Mouse (Mus musculus): ENCODE results near the gene Pclo.
"Not testable (repeated sequence)": the region's sequence is repeated elsewhere in the genome, so short reads cannot be mapped to it uniquely, and the experiment has no call there.

The Pclo gene

DNA sequence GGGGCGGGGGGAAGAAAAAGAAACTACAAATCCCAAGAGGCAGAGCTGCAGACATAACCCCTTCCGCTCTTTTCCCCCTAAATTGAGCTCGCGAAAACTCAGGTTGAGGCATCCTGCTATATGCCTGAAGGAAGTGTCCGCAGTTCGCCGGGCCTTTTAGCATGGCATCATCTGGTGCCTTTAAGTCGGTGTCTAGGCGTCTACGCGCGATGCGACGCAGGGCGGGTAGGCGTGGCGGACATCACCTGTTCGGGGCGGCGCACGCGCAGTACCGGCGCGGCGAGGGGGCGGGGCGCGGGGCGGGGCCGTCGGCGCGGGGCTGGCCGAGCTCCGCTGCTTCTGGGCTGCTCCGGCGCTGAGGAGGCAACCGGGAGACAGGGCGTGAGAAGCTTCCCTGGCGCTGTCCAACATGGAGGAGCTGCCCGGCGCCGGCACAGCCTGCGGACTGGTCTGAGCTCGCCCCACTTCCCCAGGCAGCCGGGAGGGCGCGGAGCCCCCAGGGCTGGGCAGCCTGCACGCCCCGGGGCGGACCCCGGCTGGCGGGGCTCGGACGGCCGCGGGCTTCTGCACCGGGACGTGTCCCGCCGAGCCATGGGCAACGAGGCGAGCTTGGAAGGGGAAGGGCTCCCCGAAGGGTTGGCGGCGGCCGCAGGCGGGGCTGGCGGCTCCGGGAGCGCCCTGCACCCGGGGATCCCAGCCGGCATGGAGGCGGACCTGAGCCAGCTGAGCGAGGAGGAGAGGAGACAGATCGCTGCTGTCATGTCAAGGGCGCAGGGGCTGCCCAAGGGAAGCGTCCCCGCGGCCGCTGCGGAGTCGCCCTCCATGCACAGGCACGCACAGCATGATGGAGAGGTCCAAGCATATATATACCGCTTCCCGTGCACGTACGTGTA lies at the start of gene Pclo:
Gene Pclo, plus strand, starts transcription at position 288 of the 893 bp plus-strand sequence.
- peak; percentile 91 for DNase-seq

DNA sequence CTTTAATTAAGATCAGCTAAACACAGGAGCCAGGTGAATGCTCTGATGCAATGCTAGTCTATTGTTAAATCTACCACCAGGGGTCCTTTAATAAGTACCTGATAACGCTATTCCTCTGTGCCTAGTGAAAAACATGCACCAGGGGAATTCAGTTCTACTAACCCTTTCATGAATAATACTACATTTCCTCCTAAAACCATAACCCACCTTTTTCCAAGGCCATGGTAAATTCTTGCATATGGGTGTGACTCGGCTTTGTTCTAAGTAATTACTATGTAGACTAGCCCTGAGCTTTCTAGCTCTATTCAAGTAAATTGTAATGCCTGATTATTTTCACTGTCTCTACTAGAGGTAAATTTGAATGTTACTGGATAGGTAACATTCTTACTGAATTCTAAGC lies 20.3 kb upstream of the Pclo start:
- DNase-seq: not testable (repeated sequence)

DNA sequence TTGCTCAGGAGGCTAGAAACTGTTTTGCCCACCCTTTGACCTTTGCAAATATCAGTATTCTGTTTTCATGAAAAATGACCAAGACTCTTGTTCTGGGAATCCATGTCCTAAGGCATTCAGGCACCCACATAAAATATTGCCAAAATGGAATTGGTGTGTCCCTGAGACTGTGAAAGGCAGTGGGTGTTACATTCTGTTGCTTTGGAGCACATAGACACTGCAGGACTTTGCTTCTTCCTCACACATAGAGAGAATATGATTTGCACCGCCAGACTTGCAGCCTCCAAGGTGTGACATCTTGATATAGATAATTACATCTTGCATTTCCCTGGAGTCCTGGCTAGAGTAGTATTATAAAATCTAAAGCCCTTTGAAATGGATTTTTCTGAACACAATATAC lies 6.2 kb upstream of the Pclo start:
- no peak for DNase-seq

DNA sequence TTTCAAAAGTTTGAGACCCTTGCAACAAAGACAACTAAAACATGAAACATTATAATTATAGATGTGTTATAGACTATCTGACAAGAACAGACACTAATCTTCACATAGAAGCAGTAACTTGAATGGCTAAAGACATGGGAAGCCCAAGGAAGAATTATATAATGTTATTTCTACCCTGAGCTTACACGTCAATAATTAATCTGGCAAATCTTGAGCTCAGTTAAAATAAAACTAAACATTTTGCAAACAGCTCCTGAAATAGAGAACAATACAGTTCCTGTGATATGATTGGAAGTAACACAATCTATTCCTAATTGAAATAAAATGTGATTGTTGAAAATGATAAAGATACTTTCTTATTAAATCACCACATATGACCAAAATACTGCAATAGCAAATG lies 5.1 kb upstream of the Pclo start:
- no peak for DNase-seq

DNA sequence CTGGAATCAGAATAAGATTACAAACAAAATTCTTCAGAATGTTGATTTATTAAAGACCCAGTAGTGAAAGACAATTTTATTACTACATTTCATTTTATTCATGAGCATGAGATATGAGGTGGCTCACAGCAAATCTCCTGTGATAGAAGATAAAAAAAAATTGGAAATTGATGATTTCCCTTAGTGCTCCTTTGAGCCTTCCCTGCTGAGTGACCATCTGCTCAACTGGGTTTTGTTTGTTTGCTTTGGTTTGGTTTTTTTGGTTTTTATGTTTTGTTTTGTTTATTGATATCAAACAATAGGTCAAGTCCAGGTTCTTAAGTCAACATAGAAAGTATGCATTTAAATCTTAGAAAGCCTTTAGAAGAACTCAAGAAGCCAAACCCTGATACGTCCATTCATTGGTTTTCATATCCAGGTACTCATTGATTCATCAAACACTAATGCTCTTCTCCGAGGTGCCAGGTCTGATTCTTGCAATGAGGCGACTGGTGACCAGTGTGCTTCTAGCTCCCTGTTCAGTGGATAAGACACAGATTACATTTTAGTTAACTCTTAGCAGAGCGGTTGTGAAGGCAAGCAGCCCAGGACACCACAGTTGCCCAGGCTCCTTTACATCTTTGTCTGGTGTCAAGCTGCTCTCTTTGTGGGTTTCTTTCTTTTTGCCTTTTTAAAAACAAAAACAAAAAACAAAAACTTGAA lies 3.6 kb downstream of the Pclo start:
- no peak for DNase-seq

DNA sequence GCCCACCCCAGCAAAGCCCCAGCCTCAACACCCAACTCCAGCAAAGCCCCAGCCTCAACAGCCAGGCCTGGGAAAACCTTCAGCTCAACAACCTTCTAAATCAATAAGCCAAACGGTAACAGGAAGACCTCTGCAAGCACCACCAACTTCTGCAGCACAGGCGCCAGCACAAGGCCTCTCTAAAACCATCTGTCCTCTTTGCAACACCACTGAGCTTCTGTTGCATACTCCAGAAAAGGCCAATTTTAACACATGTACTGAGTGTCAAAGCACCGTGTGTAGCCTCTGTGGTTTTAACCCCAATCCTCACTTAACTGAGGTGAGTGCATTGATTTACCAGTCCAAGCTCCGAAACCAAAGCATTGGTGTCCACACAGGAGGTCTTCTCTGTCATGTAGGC lies 7.3 kb downstream of the Pclo start:
- no peak for DNase-seq

DNA sequence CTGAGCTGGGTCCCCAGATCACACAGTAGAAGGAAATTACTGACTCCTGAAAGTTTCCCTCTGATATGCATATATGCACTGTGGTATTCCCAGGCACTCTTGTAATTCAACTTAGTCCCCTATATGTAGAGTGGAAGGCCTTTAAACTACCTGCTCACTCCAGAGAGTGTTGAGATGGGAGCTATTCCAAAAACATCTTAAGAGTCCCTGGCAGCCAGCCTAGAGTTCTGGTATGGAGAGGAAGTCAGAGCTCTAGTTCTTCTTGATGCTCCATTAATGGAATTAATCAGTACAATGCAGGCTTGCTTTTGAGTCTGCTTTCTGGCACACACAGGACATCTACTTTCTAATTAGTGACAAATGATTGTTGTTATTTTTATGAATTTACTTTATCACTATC lies 11.3 kb downstream of the Pclo start:
- no peak for DNase-seq

DNA sequence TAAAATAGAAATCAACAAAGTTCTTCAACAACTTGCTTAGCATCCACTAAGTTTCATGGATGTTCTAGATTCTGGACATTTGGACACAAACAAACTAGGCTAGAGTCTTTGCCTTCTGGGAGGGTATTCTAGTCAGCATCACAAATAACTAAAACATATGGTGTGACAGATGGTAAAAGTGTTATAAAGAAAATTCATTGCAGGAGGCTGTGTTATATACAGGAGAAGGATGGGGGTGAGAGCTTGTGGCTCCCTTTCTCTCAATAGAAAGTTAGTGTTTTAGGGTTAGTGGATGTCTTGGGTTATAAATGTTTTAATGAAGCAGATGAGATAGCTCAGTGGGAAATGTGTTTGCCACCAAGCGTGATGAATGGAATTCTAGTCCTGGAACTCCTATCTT lies 13.1 kb downstream of the Pclo start:
- no peak for DNase-seq

DNA sequence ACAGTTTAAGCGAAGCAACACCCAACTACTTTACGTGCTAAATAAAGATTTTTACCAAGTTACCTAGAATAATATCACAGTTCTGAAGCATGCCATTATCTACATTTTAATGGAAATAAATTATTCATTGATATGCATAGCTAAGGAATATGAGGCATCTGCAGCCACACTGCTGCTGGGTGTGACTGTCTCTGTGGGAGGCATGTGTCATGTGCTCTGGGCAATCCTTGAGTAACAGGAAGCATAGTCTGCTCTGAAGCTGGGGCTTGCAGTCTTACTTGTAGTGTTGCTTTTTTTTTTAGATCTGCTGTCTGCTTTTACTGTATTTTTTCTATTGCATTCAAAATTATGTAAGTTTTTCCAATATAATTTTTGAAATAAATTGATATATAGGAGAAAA lies 17.2 kb downstream of the Pclo start:
- DNase-seq: no peak

DNA sequence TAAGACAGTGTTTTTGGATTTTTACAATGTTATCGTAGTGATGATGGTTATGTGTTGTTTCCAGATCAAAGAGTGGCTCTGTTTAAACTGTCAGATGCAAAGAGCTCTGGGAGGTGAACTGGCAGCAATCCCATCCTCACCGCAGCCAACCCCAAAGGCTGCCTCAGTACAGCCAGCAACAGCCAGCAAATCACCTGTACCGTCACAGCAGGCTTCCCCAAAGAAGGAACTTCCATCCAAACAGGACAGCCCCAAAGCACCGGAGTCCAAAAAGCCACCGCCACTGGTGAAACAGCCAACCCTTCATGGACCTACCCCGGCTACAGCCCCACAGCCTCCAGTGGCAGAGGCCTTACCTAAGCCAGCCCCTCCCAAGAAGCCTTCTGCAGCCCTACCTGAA lies 24.6 kb downstream of the Pclo start:
- DNase-seq: no peak

DNA sequence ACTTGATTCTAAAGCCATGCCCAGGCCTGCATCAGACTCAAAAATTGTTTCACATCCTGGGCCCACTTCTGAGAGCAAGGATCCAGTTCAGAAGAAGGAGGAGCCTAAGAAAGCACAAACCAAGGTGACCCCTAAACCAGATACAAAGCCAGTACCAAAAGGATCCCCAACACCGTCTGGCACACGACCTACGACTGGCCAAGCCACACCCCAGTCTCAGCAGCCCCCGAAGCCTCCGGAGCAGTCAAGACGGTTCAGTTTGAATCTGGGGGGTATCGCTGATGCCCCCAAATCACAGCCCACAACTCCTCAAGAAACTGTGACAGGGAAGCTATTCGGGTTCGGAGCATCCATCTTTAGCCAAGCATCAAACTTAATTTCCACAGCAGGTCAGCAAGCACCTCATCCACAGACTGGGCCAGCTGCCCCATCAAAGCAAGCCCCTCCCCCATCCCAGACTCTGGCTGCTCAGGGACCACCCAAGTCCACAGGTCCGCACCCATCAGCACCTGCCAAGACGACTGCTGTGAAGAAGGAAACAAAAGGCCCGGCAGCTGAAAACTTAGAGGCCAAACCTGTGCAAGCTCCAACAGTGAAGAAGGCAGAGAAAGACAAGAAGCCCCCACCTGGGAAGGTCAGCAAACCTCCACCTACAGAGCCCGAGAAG lies 25.4 kb downstream of the Pclo start:
- no peak for DNase-seq

DNA sequence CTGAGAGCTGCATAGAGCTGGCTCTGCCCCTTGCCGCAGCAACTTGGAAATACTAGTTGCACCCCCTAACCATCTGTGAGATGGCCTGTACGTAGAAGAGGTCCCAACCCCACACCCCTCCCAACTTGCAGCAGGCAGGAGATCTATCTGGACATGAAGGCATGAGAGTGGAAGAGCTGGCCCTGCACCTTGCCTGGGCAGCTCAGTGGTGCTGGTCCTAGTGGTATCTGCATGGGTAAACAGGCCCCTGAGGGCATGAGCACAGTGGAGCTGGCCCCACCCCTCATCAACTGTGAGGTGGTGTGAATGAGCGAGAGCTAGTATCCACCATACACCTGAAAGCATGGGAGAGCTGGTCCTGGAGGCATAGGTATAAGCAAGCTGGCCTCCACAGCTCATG lies 60.9 kb downstream of the Pclo start:
- no peak for DNase-seq

DNA sequence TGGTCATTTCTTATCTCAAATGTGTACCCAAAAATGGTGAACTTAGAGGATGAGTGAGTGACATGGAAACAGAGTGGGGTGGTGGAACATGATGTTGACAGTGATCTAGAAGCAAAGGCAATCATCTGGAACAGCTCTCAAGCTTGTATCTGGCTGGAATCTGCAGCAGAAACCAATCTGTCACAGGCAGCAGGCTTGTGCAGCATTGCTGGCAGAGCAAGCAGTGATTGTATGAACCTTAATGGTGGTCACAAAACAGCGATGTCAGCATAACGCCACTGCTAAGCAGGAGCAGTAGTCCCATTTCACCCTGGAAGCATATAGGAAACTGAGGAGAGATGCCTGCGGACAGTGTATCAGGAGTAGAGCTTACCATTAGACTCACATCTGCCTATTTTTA lies 76.8 kb downstream of the Pclo start:
- no peak for DNase-seq

DNA sequence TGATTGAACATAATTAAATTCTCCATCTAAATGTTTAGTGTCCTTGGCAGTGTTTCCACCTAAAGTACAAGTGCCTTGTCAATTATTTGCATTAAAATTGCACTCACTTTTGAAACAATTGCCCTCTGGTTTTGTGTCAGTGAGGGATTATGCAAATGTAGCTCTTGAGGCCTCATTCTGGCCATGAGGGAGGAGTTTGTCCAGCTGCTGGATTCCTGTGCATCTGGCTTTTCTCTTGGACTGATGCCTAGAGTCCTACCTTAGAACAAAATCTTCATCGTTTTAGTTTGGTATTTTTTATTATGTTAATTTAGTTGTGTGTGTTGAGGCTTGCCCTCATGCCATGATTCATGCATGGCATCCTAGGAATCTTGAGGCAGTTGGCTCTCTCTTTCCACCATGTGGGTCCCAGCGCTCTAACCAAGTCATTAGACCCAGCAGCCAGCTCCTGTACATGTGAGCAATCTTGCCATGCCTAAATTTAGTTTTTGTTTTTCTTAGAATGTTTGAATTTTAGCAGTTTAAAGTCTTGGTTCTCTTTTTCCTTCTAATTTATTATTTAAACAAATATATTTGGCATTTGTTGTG lies 80.8 kb downstream of the Pclo start:
- no peak for DNase-seq

DNA sequence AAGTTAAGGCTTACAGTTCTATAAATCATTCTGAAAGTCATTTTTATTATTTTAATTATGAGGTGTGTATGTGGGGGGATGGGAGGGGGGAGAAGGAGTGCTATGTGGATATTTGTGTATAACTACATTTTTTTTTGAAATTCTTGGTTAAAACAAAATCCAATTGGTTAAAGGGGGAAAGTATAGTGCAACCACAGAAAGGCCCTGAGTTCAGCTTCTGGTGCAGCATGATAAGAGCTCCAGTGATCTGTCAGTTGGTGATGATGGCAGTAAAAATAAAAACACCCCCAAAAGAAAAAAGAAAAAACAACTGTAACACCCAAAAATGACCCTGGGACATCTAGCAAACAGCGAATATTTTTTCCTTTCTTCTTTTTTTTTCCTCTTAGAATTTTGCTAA lies 93.6 kb downstream of the Pclo start:
- DNase-seq: no peak

DNA sequence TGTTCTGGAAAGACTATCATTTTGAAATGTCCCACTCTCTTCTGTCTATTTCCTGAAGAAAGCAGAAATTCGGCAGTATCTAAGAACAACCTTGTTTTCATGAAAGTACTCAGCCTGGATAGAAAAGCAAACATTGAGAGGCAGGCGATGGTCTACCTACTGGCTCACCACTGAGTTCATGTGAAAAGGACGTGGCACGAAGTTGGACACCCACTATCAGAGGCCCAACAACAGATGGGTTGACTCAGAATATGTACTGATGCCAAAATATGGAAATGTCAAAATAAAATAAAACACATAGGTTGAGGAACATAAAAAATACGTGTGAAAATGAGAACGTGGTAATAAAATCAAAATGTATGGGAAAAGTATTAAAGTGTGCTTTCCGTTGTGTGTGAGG lies 106.4 kb downstream of the Pclo start:
- no peak for DNase-seq

DNA sequence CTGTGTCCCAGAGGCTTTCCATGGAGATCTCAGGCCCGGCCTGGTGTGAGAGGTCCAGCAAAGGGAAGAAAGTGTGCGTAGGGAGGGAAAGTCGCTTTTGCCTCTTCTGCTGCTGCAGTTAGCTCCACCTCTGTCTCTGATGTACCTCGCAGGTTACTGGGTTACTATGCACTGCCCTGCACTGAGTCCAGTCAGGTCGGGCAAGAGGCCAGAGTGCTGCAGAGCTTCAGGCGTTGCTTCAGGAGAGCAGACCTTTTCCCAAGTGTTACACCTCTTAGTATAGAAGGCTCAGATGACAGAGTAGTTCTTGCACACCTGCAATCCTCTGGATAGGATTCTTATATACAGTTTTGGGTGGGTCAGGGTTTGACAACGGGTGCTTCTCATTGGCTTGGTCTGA lies 108.6 kb downstream of the Pclo start:
- DNase-seq: peak; percentile 5

DNA sequence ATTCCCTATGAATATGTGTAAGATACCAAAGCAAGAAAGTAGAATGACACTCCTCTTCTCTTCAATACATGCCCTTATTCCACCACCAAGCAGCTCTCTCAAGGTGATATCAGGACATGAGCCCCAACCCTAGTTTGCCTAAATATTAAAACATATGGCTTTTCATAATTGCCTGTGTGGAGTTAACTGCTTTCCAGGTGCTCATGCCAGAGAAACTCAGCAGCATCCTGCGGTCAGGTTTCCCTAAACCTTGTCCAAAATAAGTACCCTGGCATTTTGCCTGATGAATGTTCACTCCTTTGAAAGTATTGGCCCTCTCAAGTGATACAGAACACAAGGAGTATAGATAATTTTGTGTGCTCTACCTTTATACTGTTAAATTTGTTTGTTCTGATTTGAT lies 126.5 kb downstream of the Pclo start:
- DNase-seq: no peak

DNA sequence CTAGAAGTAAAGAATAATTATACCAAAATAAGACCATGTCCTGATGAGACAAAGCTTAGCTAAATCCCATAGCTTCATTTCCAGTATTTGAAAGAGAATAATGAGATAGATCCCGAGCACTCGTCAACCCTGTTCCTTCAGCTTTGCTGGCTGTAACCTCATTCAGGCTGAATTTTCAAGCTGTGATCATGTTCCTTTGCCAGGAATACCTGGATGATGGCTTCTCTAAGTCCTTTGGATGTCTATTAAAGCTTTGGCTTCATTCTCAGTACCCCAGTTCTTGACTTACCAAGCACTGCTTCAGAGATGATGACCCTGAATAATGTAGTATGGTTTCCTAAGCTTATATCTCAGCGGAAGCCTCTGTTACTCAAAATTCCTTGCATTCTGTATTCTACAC lies 131.1 kb downstream of the Pclo start:
- DNase-seq: no peak

DNA sequence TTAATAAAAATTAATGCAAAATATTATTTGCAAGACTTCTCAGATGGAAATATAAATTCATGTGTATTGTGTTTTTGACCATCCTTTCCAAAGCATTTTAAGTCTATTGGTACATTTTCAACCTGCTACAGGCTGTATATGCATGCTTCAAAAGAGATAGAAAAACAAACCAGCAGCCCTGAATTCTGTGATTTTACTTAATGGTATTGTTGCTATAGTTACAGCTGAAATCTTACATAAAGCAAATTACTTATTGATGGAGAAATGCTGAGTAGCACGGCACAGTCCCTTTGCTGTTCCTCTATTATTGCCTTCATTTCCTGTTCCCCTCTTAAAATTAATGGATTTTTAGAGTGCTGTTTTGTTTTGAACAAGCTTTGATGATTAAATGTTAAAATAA lies 145.9 kb downstream of the Pclo start:
- no peak for DNase-seq

DNA sequence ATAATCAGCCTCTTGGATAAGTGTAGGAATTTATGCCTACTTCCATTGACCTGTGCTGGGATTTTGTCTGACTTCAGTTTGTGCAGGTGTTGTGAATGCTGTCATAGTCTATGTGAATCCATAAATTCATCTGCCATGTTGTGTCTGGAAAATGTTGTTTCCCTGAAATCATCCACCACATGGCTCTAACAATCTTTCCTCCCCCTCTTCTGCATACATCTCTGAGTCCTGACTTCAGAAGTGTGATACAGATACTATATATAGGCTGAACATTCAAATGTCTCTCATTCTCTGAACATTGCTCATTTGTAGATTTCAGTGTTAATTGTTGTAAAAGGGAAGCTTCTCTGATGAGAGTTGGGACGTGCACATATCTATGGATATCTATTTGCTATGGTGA lies 147.5 kb downstream of the Pclo start:
- no peak for DNase-seq

DNA sequence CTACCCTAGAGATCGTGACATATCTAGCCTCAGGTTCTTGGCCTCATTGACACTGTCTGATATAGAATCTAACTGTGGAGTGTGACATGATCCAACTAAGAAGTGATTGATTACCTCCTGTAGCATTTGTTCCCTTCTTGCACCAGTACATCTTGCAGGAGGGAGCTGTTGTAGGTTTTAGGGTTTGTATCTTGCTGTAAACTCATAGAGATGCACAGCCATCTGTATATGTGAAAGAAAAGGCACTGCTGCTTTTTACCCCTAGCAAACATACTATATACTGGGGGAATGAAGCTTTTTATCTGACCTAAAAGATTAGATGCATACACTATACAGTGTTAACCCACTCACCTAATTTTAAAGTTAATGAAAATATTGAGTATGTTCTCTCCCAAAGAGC lies 147.9 kb downstream of the Pclo start:
- DNase-seq: no peak

DNA sequence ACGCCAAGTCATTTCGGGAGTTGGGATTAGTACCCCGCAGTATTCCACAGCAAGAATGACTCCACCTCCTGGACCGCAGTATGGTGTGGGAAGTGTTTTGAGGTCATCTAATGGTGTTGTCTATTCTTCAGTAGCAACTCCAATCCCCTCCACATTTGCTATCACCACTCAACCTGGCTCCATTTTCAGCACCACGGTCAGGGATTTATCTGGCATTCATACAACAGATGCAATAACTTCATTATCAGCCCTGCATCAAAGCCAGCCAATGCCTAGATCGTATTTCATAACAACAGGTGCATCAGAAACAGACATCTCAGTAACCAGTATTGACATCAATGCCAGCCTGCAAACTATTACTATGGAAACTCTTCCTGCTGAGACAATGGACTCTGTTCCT lies 165.7 kb downstream of the Pclo start:
- peak; percentile 20 for DNase-seq

DNA sequence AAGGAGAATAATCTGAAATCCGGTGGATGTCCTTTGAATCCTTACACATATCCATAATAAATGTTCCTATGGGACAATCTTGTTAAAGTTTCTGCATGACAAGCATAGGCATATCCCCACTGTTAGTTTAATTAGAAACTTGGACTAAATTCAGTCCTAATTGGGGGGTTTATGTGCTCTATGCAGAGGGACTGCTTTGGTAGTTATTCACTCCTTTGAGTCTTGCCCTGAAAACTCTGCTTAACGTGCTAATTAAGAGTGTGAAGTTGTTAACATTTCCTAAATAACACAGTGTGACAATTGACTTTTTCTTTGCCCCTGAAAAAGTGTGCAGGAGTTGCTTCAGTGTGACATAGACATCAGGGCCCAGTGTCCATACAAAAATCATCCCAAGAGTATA lies 177.3 kb downstream of the Pclo start:
- no peak for DNase-seq

Data from kidney, postnatal 10 days (tissue).